Mouse (Mus musculus) embryonic facial prominence, embryonic 15.5 days (tissue): ENCODE results near the gene Svs6. TPM values are rescaled to one million over a fixed set of nuclear protein-coding genes. Genes with fewer than 3 reads are reported as not detected.
"Not testable (repeated sequence)": the region's sequence is repeated elsewhere in the genome, so short reads cannot be mapped to it uniquely, and the experiment has no call there.

Source experiments
- ATAC-seq: fragments of 200-750 bp; cut with Nextera tagmentation; 2 replicates; pipeline ENCODE4 v1.8.0; 2017; ENCODE audit warnings: low read depth, moderate TSS enrichment; ENCODE audit not compliant: insufficient number of reproducible peaks, low FRiP score, low TSS enrichment
- H3K27ac ChIP-seq: fragments of 300-500 bp; sonication (generic); replicated peaks from 2 replicates; pipeline ENCODE4 v1.5.1; 2015; ENCODE audit warnings: mild to moderate bottlenecking, inconsistent platforms
- H3K27me3 ChIP-seq: fragments of 300-500 bp; sonication (generic); 2 replicates; pipeline ENCODE4 v1.6.1; 2015; ENCODE audit warnings: inconsistent platforms
- H3K36me3 ChIP-seq: fragments of 300-500 bp; sonication (generic); 2 replicates; pipeline ENCODE4 v1.6.1; 2015; ENCODE audit warnings: mild to moderate bottlenecking, inconsistent platforms
- H3K4me1 ChIP-seq: fragments of 300-500 bp; sonication (generic); 2 replicates; pipeline ENCODE4 v1.6.1; 2015; ENCODE audit warnings: inconsistent platforms
- H3K4me2 ChIP-seq: fragments of 300-500 bp; sonication (generic); replicated peaks from 2 replicates; pipeline ENCODE4 v1.6.1; 2015; ENCODE audit warnings: mild to moderate bottlenecking, inconsistent platforms
- H3K4me3 ChIP-seq: fragments of 300-500 bp; sonication (generic); replicated peaks from 2 replicates; pipeline ENCODE4 v1.5.1; 2015; ENCODE audit warnings: mild to moderate bottlenecking, inconsistent platforms
- H3K9ac ChIP-seq: fragments of 300-500 bp; sonication (generic); 2 replicates; pipeline ENCODE4 v1.6.1; 2015; ENCODE audit warnings: inconsistent platforms
- H3K9me3 ChIP-seq: fragments of 300-500 bp; sonication (generic); replicated peaks from 2 replicates; pipeline ENCODE4 v1.6.1; 2016; ENCODE audit warnings: inconsistent platforms
- WGBS: fragments of 180-500 bp; shearing (Covaris S2); methylation state at CpG from one replicate; pipeline ENCODE4 v1.1.7; 2015; 5-methylcytosine and 5-hydroxymethylcytosine counted together
- polyA plus RNA-seq: library from polyadenylated mRNA; unstranded; fragments of >200 nt; fragmentation: Nextera tagmentation; extraction: Ambion mirVana; gene quantifications from 2 replicates; pipeline ENCODE4 v1.2.1, GENCODE M21; 2015

Gene Svs6
- not detected in 2 replicates for polyA plus RNA-seq

- H3K27ac ChIP-seq, H3K27me3 ChIP-seq, H3K4me1 ChIP-seq, H3K9me3 ChIP-seq, H3K9ac ChIP-seq, H3K4me3 ChIP-seq, H3K36me3 ChIP-seq, ATAC-seq, H3K4me2 ChIP-seq: not testable (repeated sequence)
- WGBS, result 71% methylated on average over 1 of the region's 1 CpGs
These were observed at the start of gene Svs6 for GRCm38 (mm10) chr2:164316451-164316850. Svs6 (plus strand) TSS chr2:164316751.

GRCm38 (mm10) chr2:164278359-164278758 lies 38.2 kb upstream of the Svs6 start, which contains the start of gene Svs4:
Svs4 (minus strand) TSS chr2:164278459.
- Histone ChIP-seq H3K4me1 (no peaks in the 10 kb centered on the region), H3K27me3 (no peaks in the 10 kb centered on the region), H3K27ac (no peak within 1 kb of the TSS), H3K9me3 (no peaks in the 10 kb centered on the region), H3K9ac (no peak within 1 kb of the TSS), H3K4me2 (no peak within 1 kb of the TSS), H3K4me3 (no peak within 1 kb of the TSS), H3K36me3 (no peaks in the 10 kb centered on the region)
- 94% methylated on average over 4 of the region's 4 CpGs for WGBS
- ATAC-seq, result no peak

GRCm38 (mm10) chr2:164288968-164289367 lies 27.6 kb upstream of the Svs6 start, which contains the start of gene Svs3a:
Svs3a (plus strand) TSS chr2:164289268.
- not testable (repeated sequence) for H3K36me3 ChIP-seq, H3K27me3 ChIP-seq, H3K4me1 ChIP-seq, ATAC-seq, H3K9ac ChIP-seq, H3K9me3 ChIP-seq, H3K4me3 ChIP-seq, H3K27ac ChIP-seq, H3K4me2 ChIP-seq
- WGBS, result 59% methylated on average over 1 of the region's 1 CpGs

- H3K4me1 ChIP-seq, result no peaks in the 10 kb centered on the region
- WGBS, result 82% methylated on average over 5 of the region's 5 CpGs
- no peak overlapping the region for H3K4me3 ChIP-seq
- H3K36me3 ChIP-seq, result no peaks in the 10 kb centered on the region
- ATAC-seq, result no peak
- no peaks in the 10 kb centered on the region for H3K9me3 ChIP-seq
- no peak overlapping the region for H3K27ac ChIP-seq
- H3K4me2 ChIP-seq, result no peak overlapping the region
- no peaks in the 10 kb centered on the region for H3K27me3 ChIP-seq
- H3K9ac ChIP-seq, result no peak overlapping the region
These were observed 4.0 kb upstream of the Svs6 start for GRCm38 (mm10) chr2:164312599-164312998.

GRCm38 (mm10) chr2:164315460-164315859 lies 1.1 kb upstream of the Svs6 start:
- not testable (repeated sequence) for H3K9ac ChIP-seq, H3K4me2 ChIP-seq, H3K4me3 ChIP-seq, ATAC-seq, H3K4me1 ChIP-seq, H3K27ac ChIP-seq, H3K36me3 ChIP-seq, H3K27me3 ChIP-seq, H3K9me3 ChIP-seq

GRCm38 (mm10) chr2:164320983-164321382 lies 4.4 kb downstream of the Svs6 start:
- no peak for ATAC-seq
- Histone ChIP-seq H3K9ac (no peak overlapping the region), H3K9me3 (no peaks in the 10 kb centered on the region), H3K4me1 (no peaks in the 10 kb centered on the region), H3K27me3 (no peaks in the 10 kb centered on the region), H3K4me2 (no peak overlapping the region), H3K36me3 (no peaks in the 10 kb centered on the region), H3K4me3 (no peak overlapping the region), H3K27ac (no peak overlapping the region)
- 86% methylated on average over 6 of the region's 6 CpGs for WGBS

- H3K27ac ChIP-seq, H3K36me3 ChIP-seq, H3K4me1 ChIP-seq, H3K9me3 ChIP-seq, H3K4me2 ChIP-seq, H3K9ac ChIP-seq, H3K27me3 ChIP-seq, ATAC-seq, H3K4me3 ChIP-seq: not testable (repeated sequence)
- 74% methylated on average over 3 of the region's 3 CpGs for WGBS
These were observed 15.9 kb downstream of the Svs6 start, which contains the start of gene Svs5 for GRCm38 (mm10) chr2:164332440-164332839. Svs5 (plus strand) TSS chr2:164332740.

- not testable (repeated sequence) for H3K36me3 ChIP-seq, H3K9me3 ChIP-seq, H3K4me1 ChIP-seq, H3K9ac ChIP-seq, H3K4me3 ChIP-seq, H3K27me3 ChIP-seq, H3K27ac ChIP-seq, ATAC-seq, H3K4me2 ChIP-seq
- 83% methylated on average over 1 of the region's 1 CpGs for WGBS
These were observed 27.2 kb downstream of the Svs6 start for GRCm38 (mm10) chr2:164343732-164344131.

GRCm38 (mm10) chr2:164347697-164348096 lies 31.1 kb downstream of the Svs6 start:
- H3K4me1 ChIP-seq, H3K4me2 ChIP-seq, H3K9me3 ChIP-seq, H3K27ac ChIP-seq, H3K9ac ChIP-seq, ATAC-seq, H3K4me3 ChIP-seq, H3K27me3 ChIP-seq, H3K36me3 ChIP-seq: not testable (repeated sequence)

- Histone ChIP-seq H3K27ac (no peak overlapping the region), H3K27me3 (0 out of 2 replicates have a peak, but pooled peaks cover 3% of the 10 kb centered on the region), H3K9ac (no peak overlapping the region), H3K36me3 (no peaks in the 10 kb centered on the region), H3K4me3 (no peak overlapping the region), H3K9me3 (no peaks in the 10 kb centered on the region), H3K4me1 (no peaks in the 10 kb centered on the region), H3K4me2 (no peak overlapping the region)
- 87% methylated on average over 3 of the region's 3 CpGs for WGBS
- ATAC-seq, result no peak
These were observed 32.4 kb downstream of the Svs6 start for GRCm38 (mm10) chr2:164348980-164349379.

- no peak for ATAC-seq
- no peaks in the 10 kb centered on the region for H3K4me1 ChIP-seq
- 0 out of 2 replicates have a peak, but pooled peaks cover 3% of the 10 kb centered on the region for H3K27me3 ChIP-seq
- no peak overlapping the region for H3K9ac ChIP-seq
- no peak overlapping the region for H3K27ac ChIP-seq
- no peaks in the 10 kb centered on the region for H3K9me3 ChIP-seq
- no peaks in the 10 kb centered on the region for H3K36me3 ChIP-seq
- no peak overlapping the region for H3K4me3 ChIP-seq
- H3K4me2 ChIP-seq, result no peak overlapping the region
- WGBS, result 84% methylated on average over 3 of the region's 3 CpGs
These were observed 36.1 kb downstream of the Svs6 start for GRCm38 (mm10) chr2:164352697-164353096.

- no peaks in the 10 kb centered on the region for H3K4me1 ChIP-seq
- H3K9me3 ChIP-seq, result no peaks in the 10 kb centered on the region
- 83% methylated on average over 11 of the region's 11 CpGs for WGBS
- no peak overlapping the region for H3K4me3 ChIP-seq
- 0 out of 2 replicates have a peak, but pooled peaks cover 3% of the 10 kb centered on the region for H3K27me3 ChIP-seq
- no peak overlapping the region for H3K9ac ChIP-seq
- ATAC-seq, result no peak
- H3K4me2 ChIP-seq, result no peak overlapping the region
- H3K27ac ChIP-seq, result no peak overlapping the region
- H3K36me3 ChIP-seq, result no peaks in the 10 kb centered on the region
These were observed 36.8 kb downstream of the Svs6 start for GRCm38 (mm10) chr2:164353356-164353755.
